Mouse (Mus musculus) layer of hippocampus, adult 2 months (tissue): Measurements from ENCODE around the gene Ifitm3. TPM values are rescaled to one million over a fixed set of nuclear protein-coding genes. Genes with fewer than 3 reads are reported as not detected.
"Not testable (repeated sequence)": the region's sequence is repeated elsewhere in the genome, so short reads cannot be mapped to it uniquely, and the experiment has no call there.

Experiments
- DNase-seq, 2 experiments: peaks; one replicate each; pipeline ENCODE4 v3.0.0; 2022; ENCODE audit warnings: low spot score in 2 of 2
- H3K27ac ChIP-seq: fragments of 200-600 bp; 2 replicates; pipeline ENCODE4 v1.8.1; 2022
- H3K4me3 ChIP-seq: fragments of 200-600 bp; 2 replicates; pipeline ENCODE4 v1.8.1; 2022; ENCODE audit warnings: mild to moderate bottlenecking
- CTCF ChIP-seq: fragments of 200-600 bp; conservative IDR thresholded peaks from 2 replicates; pipeline ENCODE4 v1.8.1; 2022; ENCODE audit warnings: antibody characterized with exemption, mild to moderate bottlenecking, moderate library complexity
- total RNA-seq, 2 experiments: library from RNA; stranded (reverse); gene quantifications; 2 replicates each; pipeline ENCODE4 v1.2.3; 2021

Gene Ifitm3
- total RNA-seq, 2 experiments from 2014 or later = 9.6 to 13.9 TPM

DNA sequence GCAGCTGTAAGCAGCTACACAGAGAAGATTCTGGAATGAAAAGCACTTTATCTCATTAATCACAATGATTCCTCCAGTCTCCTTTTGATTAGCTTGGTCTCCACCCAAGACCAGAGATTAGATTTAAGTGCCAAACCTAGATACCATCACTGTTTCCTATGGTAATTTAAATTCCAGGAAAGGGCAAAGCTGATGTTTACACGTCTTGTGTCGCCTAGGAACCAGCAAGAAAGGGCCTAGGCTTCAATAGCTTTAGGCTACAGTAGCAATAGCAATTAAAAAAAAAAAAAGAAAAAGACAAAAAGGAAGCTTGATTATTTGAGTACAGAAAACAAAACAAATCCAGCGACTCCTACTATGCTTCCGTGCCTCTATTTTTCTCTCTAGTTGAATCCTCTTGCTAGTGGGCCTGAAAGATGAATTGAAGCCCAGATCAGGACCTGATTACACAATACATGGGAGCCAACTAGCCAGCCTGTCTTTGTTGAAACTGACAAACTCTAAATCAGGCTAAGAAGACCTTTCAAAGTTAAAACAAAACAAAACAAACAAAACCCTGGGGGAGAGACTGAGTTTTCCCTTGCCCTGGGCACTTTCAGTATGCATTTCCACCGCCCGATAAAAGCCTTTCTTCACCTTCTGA is 15.6 kb upstream of the Ifitm3 start:
- no peak for DNase-seq
- peak overlapping the region; percentile 39; the same call in 1 of the 2 replicates for H3K27ac ChIP-seq
- H3K4me3 ChIP-seq = no peak overlapping the region
- TF ChIP-seq CTCF = no peak

DNA sequence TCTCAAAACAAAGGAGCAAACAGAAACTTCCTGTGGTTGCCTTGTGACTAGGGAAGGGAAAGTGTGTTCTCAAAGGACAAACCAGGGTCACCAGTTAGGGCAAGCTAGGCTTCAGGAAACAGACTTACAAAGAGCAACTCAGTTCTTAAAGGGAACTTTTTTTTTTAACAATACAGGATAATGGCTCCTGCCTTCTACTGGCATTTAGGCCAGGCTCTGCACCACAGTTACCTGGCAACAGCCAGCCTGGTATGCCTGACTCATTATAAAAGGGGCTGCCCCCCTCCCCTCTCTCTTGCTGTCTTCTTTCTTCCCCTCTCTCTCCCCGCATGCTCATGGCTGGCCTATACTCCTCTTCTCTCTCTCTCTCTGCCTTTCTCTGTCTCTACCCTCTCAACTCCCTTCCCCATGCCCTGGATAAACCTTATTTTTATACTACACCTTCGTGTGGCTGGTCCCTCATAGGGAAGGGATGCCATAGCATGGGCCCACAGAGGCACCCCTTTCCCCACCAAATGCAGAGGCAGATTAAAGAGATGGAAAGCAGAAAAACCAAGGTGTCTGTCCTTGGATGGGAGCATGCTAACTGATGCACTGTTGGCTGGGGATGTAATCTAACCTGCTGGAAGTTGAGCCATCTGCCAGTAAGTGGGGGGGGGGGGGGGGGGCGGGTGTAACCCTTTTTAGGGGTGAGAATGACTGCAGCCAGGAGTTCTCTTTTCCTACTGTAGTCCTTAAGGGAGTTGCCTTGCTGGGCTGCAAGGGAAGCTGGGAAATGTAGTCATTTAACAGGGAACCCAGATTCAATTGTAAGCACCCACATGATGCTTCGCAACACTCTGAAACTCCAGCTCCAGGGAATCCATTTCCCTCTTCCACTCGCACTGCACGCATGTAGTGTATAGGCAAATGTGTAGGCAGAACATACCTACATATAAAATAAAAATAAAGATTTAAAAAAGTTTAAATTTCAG is 14.6 kb upstream of the Ifitm3 start:
- Histone ChIP-seq H3K27ac (peak overlapping the region; percentile 68), H3K4me3 (no peak overlapping the region)
- TF ChIP-seq CTCF = no peak
- no peak for DNase-seq

DNA sequence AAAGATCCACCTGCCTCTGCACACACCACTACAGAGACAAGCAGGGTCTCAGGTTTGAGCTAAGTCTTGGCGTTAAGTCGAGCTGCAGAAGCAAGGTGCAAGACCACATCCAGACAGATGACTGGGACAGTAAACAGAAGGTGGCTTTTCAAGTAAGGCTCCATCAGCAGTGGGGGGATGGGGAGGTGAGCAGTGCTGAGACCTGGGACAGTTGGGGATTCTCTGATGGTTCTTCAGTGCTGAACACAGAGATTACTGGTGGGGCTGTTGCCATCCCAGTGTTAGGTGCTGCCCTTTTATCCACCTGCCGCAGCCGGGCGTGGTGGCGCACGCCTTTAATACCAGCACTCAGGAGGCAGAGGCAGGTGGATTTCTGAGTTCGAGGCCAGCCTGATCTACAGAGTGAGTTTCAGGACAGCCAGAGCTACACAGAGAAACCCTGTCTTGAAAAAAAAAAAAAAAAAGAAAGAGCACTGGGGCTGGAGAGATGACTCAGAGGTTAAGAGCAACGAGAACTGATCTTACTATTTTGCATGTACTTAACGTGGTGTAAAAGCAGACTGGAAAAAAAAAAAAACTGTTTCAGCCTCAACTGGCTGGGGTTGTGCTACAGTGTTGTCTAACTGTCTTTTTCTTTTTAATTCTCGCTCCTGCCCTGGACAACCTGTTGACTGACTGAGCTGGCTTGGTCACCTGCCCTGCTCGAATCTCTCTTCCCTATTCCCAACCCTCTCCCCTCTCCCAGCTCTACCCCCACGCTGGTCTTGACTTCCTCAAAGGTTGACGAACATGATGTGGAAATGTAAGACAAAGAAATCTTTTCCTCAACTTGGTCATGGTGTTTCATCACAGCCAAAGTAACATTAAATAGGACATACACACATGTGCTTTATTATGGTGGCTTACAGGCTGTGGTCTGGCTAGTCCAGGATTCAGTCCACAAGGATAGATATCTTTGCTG is 11.2 kb upstream of the Ifitm3 start:
- no peak for DNase-seq
- no peak overlapping the region for H3K27ac ChIP-seq
- no peak overlapping the region for H3K4me3 ChIP-seq
- no peak for TF ChIP-seq CTCF

DNA sequence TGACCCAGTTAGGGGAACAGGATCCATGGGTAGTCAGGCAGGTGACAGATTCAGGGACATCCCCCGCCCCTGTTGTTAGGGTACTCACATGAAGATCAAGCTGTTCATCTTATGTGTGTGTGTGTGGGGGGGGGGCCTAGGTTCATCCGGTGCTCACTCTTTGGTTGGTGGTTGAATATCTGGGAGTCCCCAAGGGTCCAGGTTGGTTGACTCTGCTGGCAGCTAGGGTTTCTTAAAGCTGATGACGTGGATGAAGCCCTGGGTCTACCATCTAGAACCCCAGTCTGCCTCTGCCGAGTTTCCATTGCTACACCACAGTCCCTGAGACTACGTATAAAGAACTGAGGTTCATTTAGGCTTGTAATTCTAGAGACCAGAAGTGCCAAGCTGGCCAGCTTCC is 8.5 kb upstream of the Ifitm3 start:
- TF ChIP-seq CTCF = no peak
- no peak overlapping the region for H3K27ac ChIP-seq
- no peak overlapping the region for H3K4me3 ChIP-seq
- DNase-seq = no peak

DNA sequence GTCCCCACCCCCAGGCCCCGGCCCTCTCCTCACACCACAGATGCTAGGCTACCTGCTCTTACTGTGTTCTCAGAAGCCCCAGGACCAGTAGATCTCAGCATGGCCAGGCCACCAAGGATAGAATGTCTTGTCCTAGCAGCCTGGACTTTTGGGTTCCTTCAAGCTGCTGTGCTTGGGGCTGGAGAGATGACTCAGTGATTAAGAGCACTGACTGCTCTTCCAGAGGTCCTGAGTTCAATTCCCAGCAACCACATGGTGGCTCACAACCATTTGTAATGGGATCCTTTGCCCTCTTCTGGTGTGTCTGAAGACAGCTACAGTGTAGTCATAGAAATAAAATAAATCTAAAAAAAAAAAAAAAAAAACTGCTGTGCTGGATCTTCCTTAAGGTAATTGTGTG is 7.3 kb upstream of the Ifitm3 start, which contains the start of gene Ifitm6:
Gene Ifitm6 (minus strand): TSS at position 101 of the 400 bp plus-strand sequence.
- not testable (repeated sequence) for DNase-seq, H3K4me3 ChIP-seq, H3K27ac ChIP-seq

DNA sequence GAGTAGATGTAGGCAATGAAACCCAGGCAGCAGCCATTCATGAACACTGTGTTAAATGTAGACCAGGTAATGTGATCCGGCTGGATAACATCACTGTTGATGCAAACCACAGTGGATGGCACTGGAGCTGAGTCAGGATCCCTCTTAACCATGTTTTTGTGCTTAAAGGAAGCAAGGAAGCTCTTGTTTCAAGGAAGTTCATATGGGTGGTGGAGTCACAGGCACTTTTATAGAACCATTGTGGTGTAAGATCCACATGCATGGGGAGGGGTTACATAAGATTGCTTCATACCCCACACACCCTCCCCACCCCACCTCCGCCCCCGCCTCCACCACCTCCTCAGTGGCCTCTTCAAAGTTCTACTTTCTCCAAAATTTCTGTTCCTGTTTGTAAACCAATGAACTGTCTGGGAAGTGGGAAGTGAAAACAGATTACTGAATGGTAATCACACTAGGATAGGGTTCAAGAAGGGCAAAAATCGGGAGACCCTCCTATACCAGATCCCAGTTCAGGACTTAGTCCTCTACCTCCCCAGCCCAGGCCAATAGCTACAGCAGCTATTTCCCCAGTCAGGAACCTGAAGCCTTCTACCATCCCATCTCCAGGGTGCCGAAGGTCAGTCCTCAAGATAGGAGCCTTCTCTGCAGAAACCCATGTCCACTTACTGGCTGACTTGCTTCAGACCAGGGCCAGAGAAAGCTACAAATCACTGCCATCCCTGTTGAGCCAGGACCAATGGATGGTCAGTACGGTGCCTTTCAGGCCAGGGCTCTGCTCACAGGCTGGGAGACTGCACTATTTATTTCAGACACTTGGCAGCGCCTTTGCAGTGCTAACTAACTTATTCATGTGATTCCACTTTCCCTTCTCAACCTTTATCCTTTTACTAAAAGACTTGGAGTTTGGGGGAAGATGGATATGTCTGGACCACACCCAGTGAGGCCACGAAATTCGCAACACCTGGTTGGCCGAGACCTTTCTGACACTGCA is 6.4 kb upstream of the Ifitm3 start:
- Histone ChIP-seq H3K27ac (no peak overlapping the region), H3K4me3 (no peak overlapping the region)
- TF ChIP-seq CTCF = no peak; the same call in 1 of the 2 replicates
- DNase-seq = no peak

DNA sequence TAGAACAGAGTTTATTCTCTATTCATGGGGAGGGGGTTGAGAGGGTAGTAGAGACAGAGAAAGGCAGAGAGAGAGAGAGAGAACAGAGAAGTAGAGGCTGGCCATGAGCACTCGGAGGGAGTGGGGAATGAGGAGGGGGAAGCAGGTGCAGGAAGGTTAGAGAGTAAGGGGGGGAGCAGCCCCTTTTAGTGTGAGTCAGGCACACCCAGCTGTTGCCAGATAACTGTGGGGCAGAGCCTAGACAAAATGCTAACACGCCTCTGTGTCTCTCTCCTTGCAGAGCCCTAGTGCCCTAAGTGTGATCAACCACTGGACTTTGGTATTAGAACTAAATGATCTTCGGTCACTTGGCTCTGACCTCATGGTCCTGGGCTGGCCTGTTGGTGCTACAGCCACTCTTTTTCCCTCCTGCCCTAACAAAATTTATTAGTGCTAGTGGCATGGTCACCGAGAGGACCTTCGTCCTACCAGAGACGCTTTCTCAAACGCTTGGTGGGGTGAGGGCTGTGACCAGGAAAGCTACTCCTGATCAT is 734 bp upstream of the Ifitm3 start:
- no peak overlapping the region for H3K27ac ChIP-seq
- TF ChIP-seq CTCF = no peak
- H3K4me3 ChIP-seq = no peak overlapping the region
- DNase-seq = no peak

DNA sequence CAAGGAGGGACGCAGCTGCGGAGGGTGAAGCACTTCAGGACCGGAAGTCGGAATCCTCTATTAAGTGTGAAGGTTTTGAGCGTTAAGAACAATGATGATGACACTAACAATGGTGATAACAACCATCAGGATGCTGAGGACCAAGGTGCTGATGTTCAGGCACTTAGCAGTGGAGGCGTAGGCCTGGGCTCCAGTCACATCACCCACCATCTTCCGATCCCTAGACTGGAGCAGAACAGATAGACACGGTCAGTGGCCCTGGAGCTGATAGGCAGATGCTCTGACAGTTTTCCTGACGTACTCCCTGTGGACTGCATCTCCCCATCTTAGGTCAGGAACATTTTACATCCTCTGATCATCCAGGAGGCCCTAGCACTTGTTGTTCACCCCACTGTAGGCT is 905 bp downstream of the Ifitm3 start:
- H3K27ac ChIP-seq = no peak overlapping the region
- TF ChIP-seq CTCF = no peak
- DNase-seq = no peak
- no peak overlapping the region for H3K4me3 ChIP-seq

DNA sequence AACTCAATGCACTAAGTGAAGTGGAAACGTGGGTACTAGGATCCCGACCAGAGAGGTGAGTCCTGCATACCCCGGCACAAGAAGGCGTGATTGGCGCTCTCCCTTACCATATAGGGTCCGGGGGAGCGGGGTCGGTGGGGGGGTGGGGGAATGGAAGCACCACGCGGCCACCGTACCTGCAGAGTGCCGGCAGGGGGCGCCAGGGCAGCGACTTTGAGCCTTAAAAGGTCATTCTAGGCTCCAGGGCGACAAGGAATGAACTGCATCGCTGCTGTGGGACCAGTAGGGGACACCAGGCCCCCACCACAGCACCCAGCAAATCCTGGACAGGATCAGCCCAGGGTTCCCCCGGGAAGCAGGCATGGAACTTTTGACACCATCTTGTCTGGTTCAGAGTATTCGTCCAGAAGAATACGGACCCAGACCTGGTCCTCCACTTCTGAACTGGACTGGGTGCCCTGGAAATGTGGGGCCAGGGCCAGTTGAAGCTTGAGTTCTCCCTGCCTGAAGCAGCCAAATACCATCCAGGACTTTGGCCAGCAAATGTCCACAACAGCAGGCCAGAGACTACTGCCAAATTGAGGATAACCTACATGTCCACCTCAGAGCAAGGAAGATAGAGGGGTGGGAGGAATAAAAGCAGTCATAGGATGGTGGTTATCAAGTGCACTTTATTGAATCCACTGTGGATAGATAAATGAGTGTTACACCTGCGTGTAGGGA is 1.5 kb downstream of the Ifitm3 start:
- Histone ChIP-seq H3K4me3 (no peak overlapping the region), H3K27ac (no peak overlapping the region)
- TF ChIP-seq CTCF = peak; percentile 97
- peak; percentile 34 to 52 for DNase-seq

DNA sequence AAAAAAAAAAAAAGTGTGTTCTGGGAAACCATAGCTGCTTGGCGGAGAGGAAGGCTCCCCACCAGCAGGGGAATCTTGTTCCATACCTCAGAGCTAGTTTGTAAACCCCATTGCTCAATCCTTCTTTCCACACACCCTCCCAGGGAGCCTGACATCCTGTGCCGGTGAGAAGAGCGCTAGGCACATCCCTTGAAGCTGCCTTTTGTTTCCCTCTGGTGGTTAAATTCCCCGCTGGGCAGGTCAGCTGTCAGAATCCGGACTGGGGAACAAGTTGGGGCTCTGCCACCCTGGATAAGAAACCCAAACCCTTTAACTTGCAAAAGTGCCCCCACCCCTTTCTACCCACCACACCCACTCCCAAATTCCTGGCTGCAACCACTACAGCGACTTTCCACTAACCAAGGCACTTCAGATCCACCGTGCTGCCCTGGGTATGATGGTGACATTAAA is 2.2 kb downstream of the Ifitm3 start:
- Histone ChIP-seq H3K4me3 (no peak overlapping the region), H3K27ac (no peak overlapping the region)
- no peak for DNase-seq
- TF ChIP-seq CTCF = 0 out of 2 replicates have a peak, but pooled peaks have one; percentile 16

DNA sequence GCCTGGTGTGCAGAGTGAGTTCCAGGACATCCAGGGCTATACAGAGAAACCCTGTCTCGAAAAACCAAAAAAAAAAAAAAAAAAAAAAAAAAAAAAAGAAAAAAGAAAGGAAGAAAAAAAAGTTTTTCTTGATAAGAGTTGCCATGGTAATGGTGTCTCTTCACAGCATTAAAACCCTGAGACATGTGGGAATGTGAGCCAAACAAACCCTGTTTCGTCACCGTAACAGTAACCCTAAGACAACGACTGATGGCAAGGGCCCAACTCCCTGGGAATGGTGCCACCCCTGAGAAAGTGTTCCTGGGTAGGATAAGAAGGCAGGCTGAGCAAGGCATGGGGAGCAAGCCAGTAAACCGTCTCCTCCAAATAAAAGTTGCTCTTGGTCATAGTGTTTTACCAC is 3.7 kb downstream of the Ifitm3 start:
- Histone ChIP-seq H3K27ac (no peak overlapping the region), H3K4me3 (no peak overlapping the region)
- TF ChIP-seq CTCF = no peak
- DNase-seq = peak in 1 of 2 experiments; percentile 42
